Mouse (Mus musculus): ENCODE measurements around the gene Pigo. TPM values are rescaled to one million over a fixed set of nuclear protein-coding genes. Genes with fewer than 3 reads are reported as not detected.
"Not testable (repeated sequence)": the region's sequence is repeated elsewhere in the genome, so short reads cannot be mapped to it uniquely, and the experiment has no call there.

Gene Pigo
- polyA plus RNA-seq, 1 experiment from 2014 or later: 17.3 TPM

- 83% methylated on average over 1 of the region's 1 CpGs for WGBS
- Histone ChIP-seq H3K9me3 (replicated peaks; ENCODE audit: control insufficient read depth, low read length) (no peaks in the 10 kb centered on the region), H3K36me3 (replicated peaks; ENCODE audit: control insufficient read depth, insufficient read depth, low read depth, low read length) (peaks cover 21% of the 10 kb centered on the region), H3K4me3 (ENCODE audit: low read depth, low read length) (no peak overlapping the region), H3K4me2 (ENCODE audit: low read depth, low read length) (no peak overlapping the region), H3K4me1 (ENCODE audit: control insufficient read depth, insufficient read depth, low read length) (no peaks in the 10 kb centered on the region), H3K27me3 (ENCODE audit: control insufficient read depth, insufficient read depth, low read length) (no peaks in the 10 kb centered on the region), H3K9ac (replicated peaks; ENCODE audit: low read length) (no peak overlapping the region), H3K27ac (replicated peaks; ENCODE audit: low read depth, low read length) (no peak overlapping the region)
- no peak for ATAC-seq (replicated peaks; ENCODE audit: insufficient number of reproducible peaks, low FRiP score, low TSS enrichment, low read depth)
- no peak for DNase-seq (ENCODE audit: low spot score)
Measured at GRCm38 (mm10) chr4:42988296-42988695, 37.3 kb downstream of the Pigo start.

GRCm38 (mm10) chr4:42980467-42980866 lies 45.2 kb downstream of the Pigo start:
- H3K27ac ChIP-seq (replicated peaks; ENCODE audit: low read depth, low read length); H3K4me2 ChIP-seq (ENCODE audit: low read depth, low read length); H3K4me1 ChIP-seq (ENCODE audit: control insufficient read depth, insufficient read depth, low read length); H3K36me3 ChIP-seq (replicated peaks; ENCODE audit: control insufficient read depth, insufficient read depth, low read depth, low read length); H3K9ac ChIP-seq (replicated peaks; ENCODE audit: low read length); H3K9me3 ChIP-seq (replicated peaks; ENCODE audit: control insufficient read depth, low read length); ATAC-seq (replicated peaks; ENCODE audit: insufficient number of reproducible peaks, low FRiP score, low TSS enrichment, low read depth); DNase-seq (ENCODE audit: low spot score); H3K4me3 ChIP-seq (ENCODE audit: low read depth, low read length); H3K27me3 ChIP-seq (ENCODE audit: control insufficient read depth, insufficient read depth, low read length): not testable (repeated sequence)
- 93% methylated on average over 6 of the region's 8 CpGs for WGBS

- DNase-seq (ENCODE audit: low spot score): no peak
- no peaks in the 10 kb centered on the region for H3K27me3 ChIP-seq (ENCODE audit: control insufficient read depth, insufficient read depth, low read length)
- H3K36me3 ChIP-seq (replicated peaks; ENCODE audit: control insufficient read depth, insufficient read depth, low read depth, low read length): peaks cover 4% of the 10 kb centered on the region
Measured at GRCm38 (mm10) chr4:42978062-42978461, 47.6 kb downstream of the Pigo start.

GRCm38 (mm10) chr4:42973868-42974267 lies 51.8 kb downstream of the Pigo start:
- ATAC-seq (replicated peaks; ENCODE audit: insufficient number of reproducible peaks, low FRiP score, low TSS enrichment, low read depth) (no peak), DNase-seq (ENCODE audit: low spot score) (no peak)
- WGBS: 84% methylated on average over 5 of the region's 5 CpGs
- Histone ChIP-seq H3K4me3 (ENCODE audit: low read depth, low read length) (no peak overlapping the region), H3K4me2 (ENCODE audit: low read depth, low read length) (no peak overlapping the region), H3K4me1 (ENCODE audit: control insufficient read depth, insufficient read depth, low read length) (no peaks in the 10 kb centered on the region), H3K9ac (replicated peaks; ENCODE audit: low read length) (no peak overlapping the region), H3K36me3 (replicated peaks; ENCODE audit: control insufficient read depth, insufficient read depth, low read depth, low read length) (peaks cover 4% of the 10 kb centered on the region; the same call in 1 of the 2 replicates), H3K27me3 (ENCODE audit: control insufficient read depth, insufficient read depth, low read length) (no peaks in the 10 kb centered on the region), H3K9me3 (replicated peaks; ENCODE audit: control insufficient read depth, low read length) (no peaks in the 10 kb centered on the region), H3K27ac (replicated peaks; ENCODE audit: low read depth, low read length) (no peak overlapping the region)

More at GRCm38 (mm10) chr4:42978062-42978461, 47.6 kb downstream of the Pigo start:
- Histone ChIP-seq H3K9ac (replicated peaks; ENCODE audit: low read length) (no peak overlapping the region), H3K4me2 (ENCODE audit: low read depth, low read length) (no peak overlapping the region), H3K27ac (replicated peaks; ENCODE audit: low read depth, low read length) (no peak overlapping the region), H3K4me1 (ENCODE audit: control insufficient read depth, insufficient read depth, low read length) (no peaks in the 10 kb centered on the region), H3K9me3 (replicated peaks; ENCODE audit: control insufficient read depth, low read length) (no peaks in the 10 kb centered on the region), H3K4me3 (ENCODE audit: low read depth, low read length) (no peak overlapping the region)
- no peak for ATAC-seq (replicated peaks; ENCODE audit: insufficient number of reproducible peaks, low FRiP score, low TSS enrichment, low read depth)
- 89% methylated on average over 4 of the region's 4 CpGs for WGBS

GRCm38 (mm10) chr4:42972952-42973351 lies 52.7 kb downstream of the Pigo start:
- Histone ChIP-seq H3K9ac (replicated peaks; ENCODE audit: low read length) (no peak overlapping the region), H3K4me1 (ENCODE audit: control insufficient read depth, insufficient read depth, low read length) (no peaks in the 10 kb centered on the region), H3K36me3 (replicated peaks; ENCODE audit: control insufficient read depth, insufficient read depth, low read depth, low read length) (no peaks in the 10 kb centered on the region), H3K27me3 (ENCODE audit: control insufficient read depth, insufficient read depth, low read length) (no peaks in the 10 kb centered on the region), H3K9me3 (replicated peaks; ENCODE audit: control insufficient read depth, low read length) (no peaks in the 10 kb centered on the region), H3K27ac (replicated peaks; ENCODE audit: low read depth, low read length) (no peak overlapping the region), H3K4me2 (ENCODE audit: low read depth, low read length) (no peak overlapping the region), H3K4me3 (ENCODE audit: low read depth, low read length) (no peak overlapping the region)
- ATAC-seq (replicated peaks; ENCODE audit: insufficient number of reproducible peaks, low FRiP score, low TSS enrichment, low read depth) (no peak), DNase-seq (ENCODE audit: low spot score) (no peak)
- whole genome bisulfite sequencing: 75% methylated on average over 4 of the region's 4 CpGs

- no peaks in the 10 kb centered on the region for H3K9me3 ChIP-seq (replicated peaks; ENCODE audit: control insufficient read depth, low read length)
- no peak within 1 kb of the TSS for H3K4me2 ChIP-seq (ENCODE audit: low read depth, low read length)
- H3K4me3 ChIP-seq (ENCODE audit: low read depth, low read length): no peak within 1 kb of the TSS
- H3K27ac ChIP-seq (replicated peaks; ENCODE audit: low read depth, low read length): no peak within 1 kb of the TSS
- WGBS: 91% methylated on average over 4 of the region's 4 CpGs
- H3K4me1 ChIP-seq (ENCODE audit: control insufficient read depth, insufficient read depth, low read length): no peaks in the 10 kb centered on the region
- no peak for DNase-seq (ENCODE audit: low spot score)
- H3K36me3 ChIP-seq (replicated peaks; ENCODE audit: control insufficient read depth, insufficient read depth, low read depth, low read length): no peaks in the 10 kb centered on the region
- 0 out of 2 replicates have a peak, but pooled peaks cover 2% of the 10 kb centered on the region for H3K27me3 ChIP-seq (ENCODE audit: control insufficient read depth, insufficient read depth, low read length)
- no peak for ATAC-seq (replicated peaks; ENCODE audit: insufficient number of reproducible peaks, low FRiP score, low TSS enrichment, low read depth)
- H3K9ac ChIP-seq (replicated peaks; ENCODE audit: low read length): no peak within 1 kb of the TSS
Measured at GRCm38 (mm10) chr4:42969304-42969703, 56.3 kb downstream of the Pigo start, which contains the start of gene 1700022I11Rik. 1700022I11Rik (plus strand) TSS chr4:42969604.

Other genes with a start within 250 kb of the Pigo start
- gene Fam205a1, start 171.9 kb downstream of the Pigo start, polyA plus RNA-seq (2014; fragmentation: Nextera tagmentation; extraction: Ambion mirVana): not detected in 2 replicates
- gene Gm12394, start 169.0 kb downstream of the Pigo start, polyA plus RNA-seq (2014; fragmentation: Nextera tagmentation; extraction: Ambion mirVana): 0.20 and 0.25 TPM in 2 replicates
- gene Fam205c, start 151.6 kb downstream of the Pigo start, polyA plus RNA-seq (2014; fragmentation: Nextera tagmentation; extraction: Ambion mirVana): not detected in 2 replicates
- gene Phf24, start 109.2 kb downstream of the Pigo start, polyA plus RNA-seq (2014; fragmentation: Nextera tagmentation; extraction: Ambion mirVana): 0.43 and 0.80 TPM in 2 replicates
- gene Dnajb5, start 76.0 kb downstream of the Pigo start, polyA plus RNA-seq (2014; fragmentation: Nextera tagmentation; extraction: Ambion mirVana): 8.6 and 9.7 TPM in 2 replicates
- gene 1700022I11Rik, start 56.2 kb downstream of the Pigo start, polyA plus RNA-seq (2014; fragmentation: Nextera tagmentation; extraction: Ambion mirVana): 0.70 and 0.76 TPM in 2 replicates
- gene Vcp, start 25.3 kb downstream of the Pigo start, polyA plus RNA-seq (2014; fragmentation: Nextera tagmentation; extraction: Ambion mirVana): 686 and 688 TPM in 2 replicates
- gene Fancg, start 15.3 kb downstream of the Pigo start, polyA plus RNA-seq (2014; fragmentation: Nextera tagmentation; extraction: Ambion mirVana): 19.7 and 22.7 TPM in 2 replicates
- gene Stoml2, start 5.9 kb upstream of the Pigo start, polyA plus RNA-seq (2014; fragmentation: Nextera tagmentation; extraction: Ambion mirVana): 410 TPM in 2 replicates
- 8.7 and 9.6 TPM in 2 replicates for gene Fam214b, start 20.4 kb upstream of the Pigo start, polyA plus RNA-seq (2014; fragmentation: Nextera tagmentation; extraction: Ambion mirVana)
- gene Unc13b, start 33.1 kb upstream of the Pigo start, polyA plus RNA-seq (2014; fragmentation: Nextera tagmentation; extraction: Ambion mirVana): 4.1 and 6.1 TPM in 2 replicates
- 0.40 and 0.58 TPM in 2 replicates for gene Atp8b5, start 241.3 kb upstream of the Pigo start, polyA plus RNA-seq (2014; fragmentation: Nextera tagmentation; extraction: Ambion mirVana)

Data from embryonic facial prominence, embryonic 11.5 days (tissue).